Mouse (Mus musculus) heart, adult 2 months (tissue): Measurements from ENCODE around the gene Hspb9. TPM values are rescaled to one million over a fixed set of nuclear protein-coding genes. Genes with fewer than 3 reads are reported as not detected.

Experiments used
- DNase-seq, 2 experiments: peaks; one replicate each; pipeline ENCODE4 v3.0.0; 2021
- H3K27ac ChIP-seq: fragments of 200-600 bp; 2 replicates; pipeline ENCODE4 v1.8.1; 2022
- H3K27me3 ChIP-seq: fragments of 200-500 bp; 2 replicates; pipeline ENCODE4 v1.6.1; 2012; ENCODE audit warnings: mild to moderate bottlenecking, low read length, inconsistent platforms, mixed read lengths; ENCODE audit not compliant: control insufficient read depth, insufficient read depth
- H3K36me3 ChIP-seq: fragments of 200-500 bp; 2 replicates; pipeline ENCODE4 v1.6.1; 2012; ENCODE audit warnings: low read length, inconsistent platforms; ENCODE audit not compliant: control insufficient read depth, insufficient read depth
- H3K4me1 ChIP-seq: fragments of 200-500 bp; 2 replicates; pipeline ENCODE4 v1.6.1; 2011; ENCODE audit warnings: low read length; ENCODE audit not compliant: control insufficient read depth, insufficient read depth
- H3K4me3 ChIP-seq: fragments of 200-600 bp; 2 replicates; pipeline ENCODE4 v1.8.1; 2022
- H3K79me2 ChIP-seq: fragments of 200-500 bp; replicated peaks from 2 replicates; pipeline ENCODE4 v1.6.1; 2012; ENCODE audit warnings: mild to moderate bottlenecking, inconsistent platforms, low read length, moderate library complexity, mixed read lengths; ENCODE audit not compliant: control insufficient read depth, insufficient read depth
- H3K9ac ChIP-seq: fragments of 200-500 bp; 2 replicates; pipeline ENCODE4 v1.6.1; 2012; ENCODE audit warnings: low read depth, mild to moderate bottlenecking, control low read depth, inconsistent platforms, low read length, mixed read lengths
- CTCF ChIP-seq: fragments of 200-600 bp; IDR thresholded peaks from 2 replicates; pipeline ENCODE4 v1.8.1; 2022; ENCODE audit warnings: antibody characterized with exemption, mild to moderate bottlenecking, moderate library complexity
- EP300 ChIP-seq: fragments of 200-500 bp; IDR thresholded peaks from 2 replicates; pipeline ENCODE4 v1.6.1; 2011; ENCODE audit warnings: low read depth, low read length, control low read depth; ENCODE audit not compliant: insufficient read depth
- POLR2A ChIP-seq: fragments of 200-500 bp; IDR thresholded peaks from 2 replicates; pipeline ENCODE4 v1.6.1; 2011; ENCODE audit warnings: mild to moderate bottlenecking, low read depth, low read length, control low read depth; ENCODE audit not compliant: insufficient read depth
- WGBS: fragments of 180-500 bp; shearing (Covaris S2); methylation state at CpG from one replicate; pipeline ENCODE4 v1.1.7; 2018; 5-methylcytosine and 5-hydroxymethylcytosine counted together
- intact Hi-C: fragments of 180-260 bp; cut with DNase I; formaldehyde crosslinking; loops from one replicate; pipeline ENCODE4 v1.15.1; 2025
- polyA plus RNA-seq: library from polyadenylated mRNA; depleted of rRNA; stranded (reverse); fragments of >200 nt; gene quantifications from 2 replicates; pipeline ENCODE4 v1.2.3, GENCODE M21; 2012
- total RNA-seq, 2 experiments: library from RNA; stranded (reverse); gene quantifications; 2 replicates each; pipeline ENCODE4 v1.2.3; 2021

The Hspb9 gene
- total and polyA plus RNA-seq, 3 experiments = 0.62 TPM; not detected in 2

DNA sequence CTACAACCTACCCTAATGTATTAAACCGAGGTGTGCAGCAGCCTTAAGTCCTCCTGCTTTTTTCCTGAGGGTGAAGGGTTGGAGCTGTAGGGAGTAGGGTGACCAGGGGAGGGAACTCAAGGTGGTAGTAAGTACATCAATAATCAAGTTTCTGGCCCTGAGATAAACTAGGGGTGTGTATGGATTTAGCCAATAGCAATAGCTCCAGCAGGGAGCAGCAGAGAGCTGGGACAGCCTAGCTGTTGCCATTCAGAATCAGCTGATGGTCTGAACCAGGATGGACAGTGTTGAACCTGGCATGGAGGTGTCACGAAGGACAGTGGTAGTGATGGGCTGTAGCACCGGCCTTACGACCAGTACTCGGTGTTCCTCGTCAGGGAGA, 875 bp downstream of the Hspb9 start:
- TF ChIP-seq CTCF (peak; percentile 91), POLR2A (no peak), EP300 (peak; percentile 93)
- peak; percentile 82 to 85 for DNase-seq

GRCm38 (mm10) chr11:100714948-100715347, 1.3 kb downstream of the Hspb9 start:
- H3K4me3 ChIP-seq = no peak overlapping the region
- TF ChIP-seq EP300 = no peak
- no peak for TF ChIP-seq POLR2A
- no peaks in the 10 kb centered on the region for H3K27me3 ChIP-seq
- no peak overlapping the region for H3K9ac ChIP-seq
- H3K4me1 ChIP-seq = peaks cover 18% of the 10 kb centered on the region
- no peak overlapping the region; the same call in 1 of the 2 replicates for H3K27ac ChIP-seq
- no peak for DNase-seq
- H3K79me2 ChIP-seq = no peaks in the 10 kb centered on the region
- intact Hi-C loops = loop anchor here (1.0 to 10.0 kb wide), 3 partner anchors 46 to 460 kb away; partner anchors contain the start of genes Ccr10, Cntnap1 and Plekhh3
- WGBS = 91% methylated on average over 6 of the region's 6 CpGs
- H3K36me3 ChIP-seq = peaks cover 11% of the 10 kb centered on the region; the same call in 1 of the 2 replicates

More for the DNA sequence above, 875 bp downstream of the Hspb9 start:
- no peaks in the 10 kb centered on the region for H3K27me3 ChIP-seq
- peak overlapping the region; percentile 89 for H3K27ac ChIP-seq
- intact Hi-C loops = loop anchor here (1.0 to 10.0 kb wide), 3 partner anchors 47 to 460 kb away; partner anchors contain the start of genes Ccr10, Cntnap1 and Plekhh3
- 36% methylated on average over 6 of the region's 6 CpGs for WGBS
- peaks cover 7% of the 10 kb centered on the region; the same call in 1 of the 2 replicates for H3K36me3 ChIP-seq
- peaks cover 14% of the 10 kb centered on the region for H3K4me1 ChIP-seq
- H3K9ac ChIP-seq = peak overlapping the region; percentile 11; the same call in 1 of the 2 replicates
- H3K4me3 ChIP-seq = peak overlapping the region; percentile 53
- no peaks in the 10 kb centered on the region for H3K79me2 ChIP-seq

DNA sequence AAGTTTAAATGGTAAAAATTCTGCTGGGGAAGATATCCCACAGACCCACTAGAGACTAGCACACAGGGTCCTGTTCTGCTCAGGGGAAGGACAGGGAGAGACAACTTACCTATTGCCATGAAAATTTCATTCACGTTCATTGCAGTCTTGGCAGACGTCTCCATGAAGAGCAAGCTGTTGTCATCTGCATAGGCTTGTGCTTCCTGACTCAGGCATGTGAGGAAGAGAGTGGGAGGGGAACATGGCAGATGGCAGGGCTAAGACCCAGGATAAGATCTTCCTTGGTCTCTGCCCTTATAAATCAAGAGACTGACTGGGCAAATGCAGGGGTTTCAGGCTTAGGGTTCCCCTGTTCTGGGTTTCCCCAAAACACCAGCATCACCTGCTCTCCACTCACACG, 3.0 kb downstream of the Hspb9 start:
- H3K79me2 ChIP-seq = no peaks in the 10 kb centered on the region
- no peak overlapping the region for H3K4me3 ChIP-seq
- intact Hi-C loops = loop anchor here (1.0 to 10.0 kb wide), 2 partner anchors 21 to 458 kb away; partner anchors contain the start of genes Ccr10, Cntnap1 and Plekhh3
- H3K4me1 ChIP-seq = peaks cover 32% of the 10 kb centered on the region
- TF ChIP-seq CTCF (no peak), EP300 (no peak), POLR2A (no peak)
- no peak for DNase-seq
- no peak overlapping the region for H3K9ac ChIP-seq
- H3K36me3 ChIP-seq = peaks cover 22% of the 10 kb centered on the region
- 76% methylated on average over 3 of the region's 3 CpGs for WGBS
- H3K27ac ChIP-seq = no peak overlapping the region
- no peaks in the 10 kb centered on the region for H3K27me3 ChIP-seq

DNA sequence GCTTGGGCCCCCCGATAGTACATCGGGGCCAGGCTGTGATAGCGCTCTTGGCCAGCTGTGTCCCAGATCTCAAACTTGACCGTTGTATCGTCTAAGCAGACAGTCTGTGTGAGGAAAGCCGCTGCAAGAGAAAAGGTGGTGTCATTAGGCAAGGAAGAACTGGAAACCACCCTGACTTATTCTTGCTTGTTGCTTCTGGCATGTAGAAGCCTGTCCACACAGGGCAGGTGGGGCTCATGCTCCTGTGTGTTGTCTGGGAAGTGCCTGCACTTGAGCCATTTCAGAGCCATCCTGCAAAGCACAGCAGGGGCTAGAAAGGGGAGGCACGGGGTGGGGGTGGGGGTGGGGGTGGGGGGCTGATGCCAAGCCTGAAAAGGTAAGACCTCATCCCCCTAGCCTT, 4.8 kb downstream of the Hspb9 start:
- Histone ChIP-seq H3K27me3 (no peaks in the 10 kb centered on the region), H3K9ac (no peak overlapping the region), H3K79me2 (peaks cover 5% of the 10 kb centered on the region), H3K4me1 (peaks cover 38% of the 10 kb centered on the region), H3K4me3 (no peak overlapping the region), H3K27ac (peak overlapping the region; percentile 64), H3K36me3 (peaks cover 33% of the 10 kb centered on the region)
- no peak for DNase-seq
- no peak for TF ChIP-seq CTCF
- WGBS = 91% methylated on average over 7 of the region's 7 CpGs
- intact Hi-C loops = loop anchor here (10.0 kb wide), 1 partner anchor 456 kb away; the partner anchor contains the start of genes Ccr10, Cntnap1 and Plekhh3

- no peak overlapping the region for H3K9ac ChIP-seq
- no peak overlapping the region for H3K4me3 ChIP-seq
- peaks cover 36% of the 10 kb centered on the region for H3K36me3 ChIP-seq
- peak overlapping the region; percentile 64 for H3K27ac ChIP-seq
- intact Hi-C loops = loop anchor here (10.0 kb wide), 1 partner anchor 456 kb away; the partner anchor contains the start of genes Ccr10, Cntnap1 and Plekhh3
- DNase-seq = peak in 1 of 2 experiments; percentile 45
- peaks cover 5% of the 10 kb centered on the region for H3K79me2 ChIP-seq
- 75% methylated on average over 4 of the region's 4 CpGs for WGBS
- no peaks in the 10 kb centered on the region for H3K27me3 ChIP-seq
- H3K4me1 ChIP-seq = peaks cover 38% of the 10 kb centered on the region
- TF ChIP-seq CTCF (no peak), POLR2A (no peak), EP300 (no peak)
These were observed 5.2 kb downstream of the Hspb9 start for GRCm38 (mm10) chr11:100718866-100719265.

DNA sequence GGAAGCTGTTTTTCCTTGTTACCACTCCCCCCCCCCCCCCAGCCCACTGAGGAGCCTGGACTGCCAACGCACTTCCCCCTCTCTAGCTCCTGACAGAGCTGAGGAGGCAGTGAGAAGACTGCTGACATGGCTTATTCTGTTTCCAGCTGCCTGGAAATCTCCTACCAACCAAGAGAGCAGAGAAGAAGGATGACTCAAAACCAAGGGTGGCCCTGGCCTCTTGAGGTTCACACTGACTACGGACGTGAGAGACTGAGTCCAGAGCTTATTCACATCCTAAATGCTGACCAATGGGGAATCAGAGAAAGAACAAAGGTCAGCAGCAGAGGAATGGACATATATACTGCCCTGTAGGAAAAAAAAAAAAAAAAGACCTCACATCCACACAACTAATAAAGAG, 5.7 kb downstream of the Hspb9 start:
- no peak overlapping the region for H3K4me3 ChIP-seq
- no peaks in the 10 kb centered on the region for H3K27me3 ChIP-seq
- intact Hi-C loops = loop anchor here (10.0 kb wide), 1 partner anchor 455 kb away; the partner anchor contains the start of genes Ccr10, Cntnap1 and Plekhh3
- TF ChIP-seq POLR2A (no peak), CTCF (no peak), EP300 (no peak)
- no peak overlapping the region for H3K9ac ChIP-seq
- H3K79me2 ChIP-seq = peaks cover 5% of the 10 kb centered on the region
- peaks cover 38% of the 10 kb centered on the region for H3K4me1 ChIP-seq
- peaks cover 39% of the 10 kb centered on the region for H3K36me3 ChIP-seq
- peak overlapping the region; percentile 82 for H3K27ac ChIP-seq
- WGBS = 55% methylated on average over 3 of the region's 3 CpGs
- DNase-seq = no peak
